Mouse (Mus musculus) embryonic fibroblast, embryonic 13.5 days (primary cell): Measurements from ENCODE around the gene Elf5.

ENCODE experiments used
- CTCF ChIP-seq: IDR thresholded peaks from 2 replicates; pipeline ENCODE4 v1.5.1; 2011; ENCODE audit warnings: mild to moderate bottlenecking, control low read depth, low read length, moderate library complexity, borderline replicate concordance; ENCODE audit not compliant: insufficient read depth
- POLR2A ChIP-seq: IDR thresholded peaks from 2 replicates; pipeline ENCODE4 v1.6.1; 2011; ENCODE audit warnings: low read depth, mild to moderate bottlenecking, control low read depth, low read length, moderate library complexity

- no peak for TF ChIP-seq POLR2A
- no peak for TF ChIP-seq CTCF
These were observed 38.9 kb upstream of the Elf5 start for GRCm38 (mm10) chr2:103372541-103372940.
